Mouse (Mus musculus): ENCODE results near the gene Lyzl4. TPM values are rescaled to one million over a fixed set of nuclear protein-coding genes. Genes with fewer than 3 reads are reported as not detected.

The Lyzl4 gene
- polyA plus RNA-seq, 1 experiment from 2014 or later: 0.32 TPM

GRCm38 (mm10) chr9:121641235-121641915, 521 bp downstream of the Lyzl4 start:
- no peaks in the 10 kb centered on the region; the same call in 1 of the 2 replicates for H3K4me1 ChIP-seq (replicated peaks; ENCODE audit: control insufficient read depth, insufficient read depth, low read length)
- H3K36me3 ChIP-seq (replicated peaks; ENCODE audit: control insufficient read depth, insufficient read depth): no peaks in the 10 kb centered on the region
- peaks cover 50% of the 10 kb centered on the region for H3K27me3 ChIP-seq (ENCODE audit: control insufficient read depth, insufficient read depth, low read length)
- WGBS: 11% methylated on average over 27 of the region's 27 CpGs
- DNase-seq (ENCODE audit: low spot score) (no peak), ATAC-seq (ENCODE audit: low FRiP score) (no peak)
- peak overlapping the region; percentile 44 for H3K4me3 ChIP-seq (replicated peaks; ENCODE audit: low read length)
- 0 out of 2 replicates have a peak overlapping the region, but pooled peaks have one; percentile 43 for H3K9ac ChIP-seq
- no peaks in the 10 kb centered on the region for H3K9me3 ChIP-seq (ENCODE audit: control insufficient read depth, low read length)
- no peak overlapping the region for H3K27ac ChIP-seq
- peak overlapping the region; percentile 89 for H3K4me2 ChIP-seq (replicated peaks)

GRCm38 (mm10) chr9:121639790-121640189, 2.1 kb downstream of the Lyzl4 start:
- 46% methylated on average over 16 of the region's 16 CpGs for WGBS
- H3K4me1 ChIP-seq (replicated peaks; ENCODE audit: control insufficient read depth, insufficient read depth, low read length): no peaks in the 10 kb centered on the region; the same call in 1 of the 2 replicates
- no peak overlapping the region for H3K9ac ChIP-seq
- no peak overlapping the region for H3K4me3 ChIP-seq (replicated peaks; ENCODE audit: low read length)
- no peaks in the 10 kb centered on the region for H3K36me3 ChIP-seq (replicated peaks; ENCODE audit: control insufficient read depth, insufficient read depth)
- H3K9me3 ChIP-seq (ENCODE audit: control insufficient read depth, low read length): no peaks in the 10 kb centered on the region
- no peak for DNase-seq (ENCODE audit: low spot score)
- H3K27ac ChIP-seq: no peak overlapping the region
- H3K4me2 ChIP-seq (replicated peaks): no peak overlapping the region
- H3K27me3 ChIP-seq (ENCODE audit: control insufficient read depth, insufficient read depth, low read length): peaks cover 50% of the 10 kb centered on the region
- no peak for ATAC-seq (ENCODE audit: low FRiP score)

GRCm38 (mm10) chr9:121635835-121636576, 5.9 kb downstream of the Lyzl4 start:
- peaks cover 16% of the 10 kb centered on the region for H3K27me3 ChIP-seq (ENCODE audit: control insufficient read depth, insufficient read depth, low read length)
- H3K9me3 ChIP-seq (ENCODE audit: control insufficient read depth, low read length): no peaks in the 10 kb centered on the region
- H3K4me2 ChIP-seq (replicated peaks): no peak overlapping the region
- no peak for ATAC-seq (ENCODE audit: low FRiP score)
- H3K36me3 ChIP-seq (replicated peaks; ENCODE audit: control insufficient read depth, insufficient read depth): no peaks in the 10 kb centered on the region
- no peaks in the 10 kb centered on the region for H3K4me1 ChIP-seq (replicated peaks; ENCODE audit: control insufficient read depth, insufficient read depth, low read length)
- H3K27ac ChIP-seq: no peak overlapping the region
- 54% methylated on average over 7 of the region's 7 CpGs for WGBS
- no peak overlapping the region for H3K9ac ChIP-seq
- DNase-seq (ENCODE audit: low spot score): no peak
- no peak overlapping the region for H3K4me3 ChIP-seq (replicated peaks; ENCODE audit: low read length)

- Histone ChIP-seq H3K36me3 (replicated peaks; ENCODE audit: control insufficient read depth, insufficient read depth) (no peaks in the 10 kb centered on the region), H3K9me3 (ENCODE audit: control insufficient read depth, low read length) (no peaks in the 10 kb centered on the region), H3K27ac (no peak overlapping the region), H3K4me2 (replicated peaks) (no peak overlapping the region), H3K27me3 (ENCODE audit: control insufficient read depth, insufficient read depth, low read length) (no peaks in the 10 kb centered on the region), H3K4me3 (replicated peaks; ENCODE audit: low read length) (no peak overlapping the region), H3K9ac (no peak overlapping the region), H3K4me1 (replicated peaks; ENCODE audit: control insufficient read depth, insufficient read depth, low read length) (no peaks in the 10 kb centered on the region)
- ATAC-seq (ENCODE audit: low FRiP score): no peak
- no peak for DNase-seq (ENCODE audit: low spot score)
- WGBS: 87% methylated on average over 6 of the region's 6 CpGs
These were observed 8.6 kb downstream of the Lyzl4 start for GRCm38 (mm10) chr9:121633306-121633705.

- Histone ChIP-seq H3K36me3 (replicated peaks; ENCODE audit: control insufficient read depth, insufficient read depth) (no peaks in the 10 kb centered on the region), H3K4me1 (replicated peaks; ENCODE audit: control insufficient read depth, insufficient read depth, low read length) (no peaks in the 10 kb centered on the region), H3K27ac (no peak overlapping the region), H3K4me2 (replicated peaks) (no peak overlapping the region), H3K9ac (no peak overlapping the region), H3K9me3 (ENCODE audit: control insufficient read depth, low read length) (no peaks in the 10 kb centered on the region), H3K27me3 (ENCODE audit: control insufficient read depth, insufficient read depth, low read length) (no peaks in the 10 kb centered on the region), H3K4me3 (replicated peaks; ENCODE audit: low read length) (no peak overlapping the region)
- DNase-seq (ENCODE audit: low spot score) (no peak), ATAC-seq (ENCODE audit: low FRiP score) (no peak)
- WGBS: 87% methylated on average over 10 of the region's 10 CpGs
These were observed 9.0 kb downstream of the Lyzl4 start for GRCm38 (mm10) chr9:121632891-121633290.

GRCm38 (mm10) chr9:121631946-121632345, 9.9 kb downstream of the Lyzl4 start:
- Histone ChIP-seq H3K4me2 (replicated peaks) (no peak overlapping the region), H3K27me3 (ENCODE audit: control insufficient read depth, insufficient read depth, low read length) (no peaks in the 10 kb centered on the region), H3K9ac (no peak overlapping the region), H3K36me3 (replicated peaks; ENCODE audit: control insufficient read depth, insufficient read depth) (no peaks in the 10 kb centered on the region), H3K4me1 (replicated peaks; ENCODE audit: control insufficient read depth, insufficient read depth, low read length) (no peaks in the 10 kb centered on the region), H3K4me3 (replicated peaks; ENCODE audit: low read length) (no peak overlapping the region), H3K27ac (no peak overlapping the region), H3K9me3 (ENCODE audit: control insufficient read depth, low read length) (no peaks in the 10 kb centered on the region)
- ATAC-seq (ENCODE audit: low FRiP score) (no peak), DNase-seq (ENCODE audit: low spot score) (no peak)
- WGBS: 80% methylated on average over 4 of the region's 4 CpGs

GRCm38 (mm10) chr9:121630627-121631026, 11.3 kb downstream of the Lyzl4 start:
- Histone ChIP-seq H3K4me2 (replicated peaks) (no peak overlapping the region), H3K9me3 (ENCODE audit: control insufficient read depth, low read length) (no peaks in the 10 kb centered on the region), H3K4me1 (replicated peaks; ENCODE audit: control insufficient read depth, insufficient read depth, low read length) (no peaks in the 10 kb centered on the region), H3K36me3 (replicated peaks; ENCODE audit: control insufficient read depth, insufficient read depth) (no peaks in the 10 kb centered on the region), H3K27ac (no peak overlapping the region), H3K9ac (no peak overlapping the region), H3K4me3 (replicated peaks; ENCODE audit: low read length) (no peak overlapping the region), H3K27me3 (ENCODE audit: control insufficient read depth, insufficient read depth, low read length) (no peaks in the 10 kb centered on the region)
- ATAC-seq (ENCODE audit: low FRiP score) (no peak), DNase-seq (ENCODE audit: low spot score) (no peak)
- WGBS: 93% methylated on average over 1 of the region's 1 CpGs

GRCm38 (mm10) chr9:121624920-121625319, 17.0 kb downstream of the Lyzl4 start:
- Histone ChIP-seq H3K9ac (no peak overlapping the region), H3K9me3 (ENCODE audit: control insufficient read depth, low read length) (no peaks in the 10 kb centered on the region), H3K4me2 (replicated peaks) (no peak overlapping the region), H3K36me3 (replicated peaks; ENCODE audit: control insufficient read depth, insufficient read depth) (no peaks in the 10 kb centered on the region), H3K4me3 (replicated peaks; ENCODE audit: low read length) (no peak overlapping the region), H3K27ac (no peak overlapping the region), H3K4me1 (replicated peaks; ENCODE audit: control insufficient read depth, insufficient read depth, low read length) (no peaks in the 10 kb centered on the region), H3K27me3 (ENCODE audit: control insufficient read depth, insufficient read depth, low read length) (no peaks in the 10 kb centered on the region)
- WGBS: 89% methylated on average over 2 of the region's 2 CpGs
- no peak for ATAC-seq (ENCODE audit: low FRiP score)
- no peak for DNase-seq (ENCODE audit: low spot score)

- no peaks in the 10 kb centered on the region for H3K36me3 ChIP-seq (replicated peaks; ENCODE audit: control insufficient read depth, insufficient read depth)
- no peak for ATAC-seq (ENCODE audit: low FRiP score)
- H3K9ac ChIP-seq: no peak overlapping the region
- no peak overlapping the region for H3K4me3 ChIP-seq (replicated peaks; ENCODE audit: low read length)
- no peaks in the 10 kb centered on the region for H3K9me3 ChIP-seq (ENCODE audit: control insufficient read depth, low read length)
- H3K27me3 ChIP-seq (ENCODE audit: control insufficient read depth, insufficient read depth, low read length): no peaks in the 10 kb centered on the region
- no peaks in the 10 kb centered on the region for H3K4me1 ChIP-seq (replicated peaks; ENCODE audit: control insufficient read depth, insufficient read depth, low read length)
- no peak overlapping the region for H3K4me2 ChIP-seq (replicated peaks)
- no peak overlapping the region for H3K27ac ChIP-seq
- DNase-seq (ENCODE audit: low spot score): no peak
- WGBS: 81% methylated on average over 4 of the region's 4 CpGs
These were observed 18.7 kb downstream of the Lyzl4 start for GRCm38 (mm10) chr9:121623235-121623634.
